Mouse (Mus musculus) lung, postnatal 10 days (tissue): ENCODE data around the gene Mad2l1.

Source experiments
- DNase-seq: peaks from one replicate; pipeline ENCODE4 v3.0.0; 2021

The Mad2l1 gene

GRCm38 (mm10) chr6:66535028-66535862, at the start of gene Mad2l1:
Gene Mad2l1, plus strand, starts transcription at chr6:66535390.
- peak; percentile 100 for DNase-seq

- no peak for DNase-seq
These were observed 41.5 kb upstream of the Mad2l1 start for GRCm38 (mm10) chr6:66493685-66494084.

GRCm38 (mm10) chr6:66516368-66516767, 18.8 kb upstream of the Mad2l1 start:
- no peak for DNase-seq

- DNase-seq: no peak
These were observed 6.8 kb upstream of the Mad2l1 start for GRCm38 (mm10) chr6:66528386-66528785.

- DNase-seq: peak; percentile 52
These were observed 1.9 kb upstream of the Mad2l1 start for GRCm38 (mm10) chr6:66533241-66533640.

GRCm38 (mm10) chr6:66534366-66534941, 736 bp upstream of the Mad2l1 start:
- DNase-seq: no peak

GRCm38 (mm10) chr6:66535966-66536365, 776 bp downstream of the Mad2l1 start:
- DNase-seq: no peak

- no peak for DNase-seq
These were observed 24.8 kb downstream of the Mad2l1 start, which contains the start of gene Vmn1r32 for GRCm38 (mm10) chr6:66559996-66560395. Gene Vmn1r32, minus strand, starts transcription at chr6:66560096.

- DNase-seq: no peak
These were observed 60.6 kb downstream of the Mad2l1 start for GRCm38 (mm10) chr6:66595804-66596203.
